Mouse (Mus musculus) testis, adult 2 months (tissue): ENCODE results near the gene Kin.

Experiments used
- CTCF ChIP-seq: fragments of 200-500 bp; IDR thresholded peaks from 2 replicates; pipeline ENCODE4 v1.5.1; 2012; ENCODE audit warnings: low read depth, mild to moderate bottlenecking, inconsistent platforms, low read length, moderate library complexity; ENCODE audit not compliant: control insufficient read depth, insufficient read depth, insufficient replicate concordance
- POLR2A ChIP-seq: fragments of 200-500 bp; IDR thresholded peaks from 2 replicates; pipeline ENCODE4 v1.6.1; 2012; ENCODE audit warnings: low read depth, mild to moderate bottlenecking, inconsistent platforms, low read length, moderate library complexity; ENCODE audit not compliant: control insufficient read depth

GRCm38 (mm10) chr2:10128571-10128970 lies 48.2 kb downstream of the Kin start:
- TF ChIP-seq POLR2A (no peak), CTCF (no peak)
